In the genomic region with DNA sequence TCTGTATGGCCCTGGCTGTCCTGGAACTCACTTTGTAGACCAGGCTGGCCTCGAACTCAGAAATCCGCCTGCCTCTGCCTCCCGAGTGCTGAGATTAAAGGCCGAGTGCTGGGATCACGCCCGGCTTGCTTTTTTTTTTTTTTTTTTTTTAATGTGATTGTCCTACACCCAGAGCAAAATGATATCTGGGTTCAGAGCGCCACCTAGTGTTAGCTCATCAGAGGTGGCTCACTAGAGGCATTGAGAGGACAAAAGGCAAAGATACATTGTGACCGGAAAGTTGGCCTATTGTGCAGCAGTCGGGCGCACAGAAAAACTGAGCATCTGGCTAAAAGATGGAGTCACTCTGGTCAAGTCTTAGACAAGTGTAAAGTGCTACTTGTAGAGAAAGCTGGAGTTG, we compare ENCODE assay signal across 8 mouse cellular contexts. TPM values are rescaled to one million over a fixed set of nuclear protein-coding genes. Genes with fewer than 3 reads are reported as not detected.
DNase-seq lines count a peak whose midpoint lies in the region; ATAC-seq and TF ChIP-seq lines count a peak whose summit lies in the region.

No protein-coding gene starts in this region.

- ATAC-seq in forebrain, embryonic 12.5 days (ENCODE audit: low FRiP score) = peak; percentile 51; the same call in 1 of the 2 replicates
- peak; percentile 53; the same call in 1 of the 2 replicates for ATAC-seq in lung, embryonic 15.5 days (ENCODE audit: borderline replicate concordance, extremely low read depth, low FRiP score, low TSS enrichment)

- no peaks in the 10 kb centered on the region for H3K9me3 ChIP-seq in ES-E14 (ENCODE audit: control insufficient read depth, insufficient read depth, low read depth, low read length)
- no peaks in the 10 kb centered on the region for H3K9me3 ChIP-seq in forebrain, embryonic 12.5 days
- H3K9me3 ChIP-seq in lung, embryonic 15.5 days = no peaks in the 10 kb centered on the region

- no peak overlapping the region for H3K27ac ChIP-seq in ES-E14 (ENCODE audit: insufficient read depth, low read depth, low read length, poor library complexity, severe bottlenecking)
- H3K27ac ChIP-seq in forebrain, embryonic 12.5 days = 0 out of 2 replicates have a peak overlapping the region, but pooled peaks have one; percentile 42
- no peak overlapping the region for H3K27ac ChIP-seq in lung, embryonic 15.5 days

- peaks cover 19% of the 10 kb centered on the region for H3K36me3 ChIP-seq in ES-E14 (ENCODE audit: control insufficient read depth, insufficient read depth, low read length, poor library complexity, severe bottlenecking)
- H3K36me3 ChIP-seq in forebrain, embryonic 12.5 days (replicated peaks) = peaks cover 20% of the 10 kb centered on the region
- H3K36me3 ChIP-seq in lung, embryonic 15.5 days = peaks cover 10% of the 10 kb centered on the region; the same call in 1 of the 2 replicates

- no peaks in the 10 kb centered on the region for H3K27me3 ChIP-seq in forebrain, embryonic 12.5 days
- no peaks in the 10 kb centered on the region for H3K27me3 ChIP-seq in lung, embryonic 15.5 days

- peaks cover 2 to 48% of the 10 kb centered on the region in 2 experiments; a peak in 3 of 4 replicates for H3K4me1 ChIP-seq in ES-E14 (ENCODE audit: control insufficient read depth in 2 of 2, insufficient read depth in 2 of 2, low read length in 2 of 2, poor library complexity in 1 of 2)
- peaks cover 26% of the 10 kb centered on the region for H3K4me1 ChIP-seq in forebrain, embryonic 12.5 days
- peaks cover 4% of the 10 kb centered on the region for H3K4me1 ChIP-seq in lung, embryonic 15.5 days

- no peak overlapping the region for H3K4me3 ChIP-seq in ES-E14 (ENCODE audit: insufficient read depth in 1 of 2, low read depth in 1 of 2, low read length in 2 of 2, poor library complexity in 1 of 2, severe bottlenecking in 1 of 2)
- no peak overlapping the region for H3K4me3 ChIP-seq in forebrain, embryonic 12.5 days (replicated peaks)
- H3K4me3 ChIP-seq in lung, embryonic 15.5 days = no peak overlapping the region

- 24% methylated on average over 10 of the region's 10 CpGs for WGBS in forebrain, embryonic 12.5 days
- WGBS in lung, embryonic 15.5 days = 25% methylated on average over 10 of the region's 10 CpGs

- peak; percentile 91 for DNase-seq in ES-E14 (ENCODE audit: low read depth, low spot score)
- peak; percentile 77 for DNase-seq in c-Kit-negative CD71-positive TER-119-positive erythroid progenitor cells, embryonic 14.5 days (ENCODE audit: low read depth, low spot score)
- peak; percentile 89 for DNase-seq in heart, postnatal 4 days
- peak; percentile 62 to 89 for DNase-seq in layer of hippocampus, adult 8-10 months (ENCODE audit: low spot score in 2 of 2)
- DNase-seq in retina, embryonic 14.5 days (ENCODE audit: low spot score) = peak; percentile 91
- DNase-seq in thymus, postnatal 14 days = peak; percentile 89

- in situ Hi-C loops in ES-E14 (cut with MboI; ENCODE audit: low sequenced_read_pairs in 2 of 2, unreplicated experiment in 2 of 2) = no loop called here

- no peak overlapping the region for H3K9ac ChIP-seq in ES-E14 (ENCODE audit: insufficient read depth, low read depth, low read length, poor library complexity, severe bottlenecking)
- no peak overlapping the region for H3K9ac ChIP-seq in forebrain, embryonic 12.5 days
- no peak overlapping the region for H3K9ac ChIP-seq in lung, embryonic 15.5 days

- no peak overlapping the region for H3K4me2 ChIP-seq in forebrain, embryonic 12.5 days
- no peak overlapping the region for H3K4me2 ChIP-seq in lung, embryonic 15.5 days

TF ChIP-seq in ES-E14, 5 proteins besides CTCF, POLR2A, EP300 and RAD21:
- TF ChIP-seq ZNF384 (IDR thresholded peaks at IDR 0.05; ENCODE audit: low read depth, low read length) = peak; percentile 98
- TF ChIP-seq MAFK (IDR thresholded peaks at IDR 0.05; ENCODE audit: insufficient read depth, low read depth, low read length) = no peak
- peak; percentile 51; the same call in 1 of the 2 replicates for TF ChIP-seq ZC3H11A (IDR thresholded peaks at IDR 0.05; ENCODE audit: borderline replicate concordance, low read depth, low read length)
- no peak for TF ChIP-seq CHD2 (IDR thresholded peaks at IDR 0.05; ENCODE audit: low read depth, low read length)

RNA-seq across cellular contexts. Expression of a gene that starts 6.6 kb away (rescaled TPM):
- 1,434 and 2,185 TPM in 2 replicates for total RNA-seq in ES-E14 (2012; rRNA removed)
- 1,649 and 1,743 TPM in 2 replicates for polyA plus RNA-seq in forebrain, embryonic 12.5 days (2016; fragmentation: Nextera tagmentation; extraction: Ambion mirVana)
- total RNA-seq in heart, postnatal 4 days (2021) = 100 to 1,000 TPM; 422 to 490 TPM
- 100 to 1,000 TPM; 442 to 478 (median 462) TPM for total RNA-seq in layer of hippocampus, adult 8-10 months (2022)
- 1,625 and 1,841 TPM in 2 replicates for polyA plus RNA-seq in lung, embryonic 15.5 days (2015; fragmentation: Nextera tagmentation; extraction: Ambion mirVana)

RNA-seq across cellular contexts. Expression of a gene that starts 16.2 kb away (rescaled TPM):
- total RNA-seq in ES-E14 (2012; rRNA removed) = 17.8 and 35.8 TPM in 2 replicates
- polyA plus RNA-seq in forebrain, embryonic 12.5 days (2016; fragmentation: Nextera tagmentation; extraction: Ambion mirVana) = 4.1 and 7.3 TPM in 2 replicates
- total RNA-seq in heart, postnatal 4 days (2021) = 1 to 10 TPM; 8.7 to 9.6 TPM
- 1 to 10 TPM; 5.1 to 6.8 (median 5.7) TPM for total RNA-seq in layer of hippocampus, adult 8-10 months (2022)
- polyA plus RNA-seq in lung, embryonic 15.5 days (2015; fragmentation: Nextera tagmentation; extraction: Ambion mirVana) = 37.3 and 39.1 TPM in 2 replicates

RNA-seq across cellular contexts. Expression of a gene that starts 31.1 kb away (rescaled TPM):
- total RNA-seq in ES-E14 (2012; rRNA removed) = not detected in 2 replicates
- polyA plus RNA-seq in forebrain, embryonic 12.5 days (2016; fragmentation: Nextera tagmentation; extraction: Ambion mirVana) = not detected in 2 replicates
- total RNA-seq in heart, postnatal 4 days (2021) = not detected
- total RNA-seq in layer of hippocampus, adult 8-10 months (2022) = under 1 TPM in 1 of 4 experiments, not detected in 3; 0.35 TPM
- not detected in 2 replicates for polyA plus RNA-seq in lung, embryonic 15.5 days (2015; fragmentation: Nextera tagmentation; extraction: Ambion mirVana)

RNA-seq across cellular contexts. Expression of a gene that starts 39.8 kb away (rescaled TPM):
- 19.9 and 28.1 TPM in 2 replicates for total RNA-seq in ES-E14 (2012; rRNA removed)
- polyA plus RNA-seq in forebrain, embryonic 12.5 days (2016; fragmentation: Nextera tagmentation; extraction: Ambion mirVana) = 3.1 and 3.3 TPM in 2 replicates
- total RNA-seq in heart, postnatal 4 days (2021) = under 1 TPM in 1 of 2 experiments, not detected in 1; 0.21 TPM
- total RNA-seq in layer of hippocampus, adult 8-10 months (2022) = 1 to 10 TPM; 1.3 to 6.8 (median 4.4) TPM
- polyA plus RNA-seq in lung, embryonic 15.5 days (2015; fragmentation: Nextera tagmentation; extraction: Ambion mirVana) = 1.8 and 2.5 TPM in 2 replicates

RNA-seq across cellular contexts. Expression of a gene that starts 55.1 kb away (rescaled TPM):
- 5.8 and 10.7 TPM in 2 replicates for total RNA-seq in ES-E14 (2012; rRNA removed)
- 4.9 and 6.3 TPM in 2 replicates for polyA plus RNA-seq in forebrain, embryonic 12.5 days (2016; fragmentation: Nextera tagmentation; extraction: Ambion mirVana)
- total RNA-seq in heart, postnatal 4 days (2021) = 1 to 10 TPM; 3.5 to 4.4 TPM
- total RNA-seq in layer of hippocampus, adult 8-10 months (2022) = 10 to 100 TPM; 10.0 to 15.8 (median 12.8) TPM
- 31.7 and 31.9 TPM in 2 replicates for polyA plus RNA-seq in lung, embryonic 15.5 days (2015; fragmentation: Nextera tagmentation; extraction: Ambion mirVana)
